Mouse (Mus musculus) stomach, postnatal 0 days (tissue): Measurements from ENCODE around the gene Pwwp2b.

Experiments used
- CTCF ChIP-seq: IDR thresholded peaks from 2 replicates; pipeline ENCODE4 v1.5.1; 2016; ENCODE audit warnings: antibody characterized with exemption, low read depth, mild to moderate bottlenecking, moderate library complexity
- EP300 ChIP-seq: optimal IDR thresholded peaks from 2 replicates; pipeline ENCODE3; 2016; ENCODE audit warnings: antibody characterized with exemption

DNA sequence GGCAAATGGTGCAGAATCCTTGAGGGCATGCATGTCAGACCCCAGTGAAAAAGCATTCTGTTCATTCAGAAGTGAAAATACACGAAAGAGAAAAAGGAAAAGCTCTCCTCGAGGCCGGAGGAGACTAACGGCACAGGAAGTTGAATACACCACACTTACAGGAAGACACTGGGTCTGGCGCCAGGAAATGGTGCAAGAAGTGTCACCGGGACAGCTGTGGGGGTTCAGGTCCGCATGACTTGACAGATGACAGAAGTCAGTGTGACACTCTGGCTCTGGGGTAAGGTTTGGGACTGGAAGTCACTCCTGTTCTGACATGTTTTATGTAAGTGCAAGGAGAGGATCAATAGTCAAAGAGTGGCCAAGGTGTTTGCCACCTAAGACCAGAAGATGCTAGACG lies 23.6 kb upstream of the Pwwp2b start:
- TF ChIP-seq CTCF, result no peak
- TF ChIP-seq EP300, result no peak
